Mouse (Mus musculus): Measurements from ENCODE around the gene Ets1.

DNA sequence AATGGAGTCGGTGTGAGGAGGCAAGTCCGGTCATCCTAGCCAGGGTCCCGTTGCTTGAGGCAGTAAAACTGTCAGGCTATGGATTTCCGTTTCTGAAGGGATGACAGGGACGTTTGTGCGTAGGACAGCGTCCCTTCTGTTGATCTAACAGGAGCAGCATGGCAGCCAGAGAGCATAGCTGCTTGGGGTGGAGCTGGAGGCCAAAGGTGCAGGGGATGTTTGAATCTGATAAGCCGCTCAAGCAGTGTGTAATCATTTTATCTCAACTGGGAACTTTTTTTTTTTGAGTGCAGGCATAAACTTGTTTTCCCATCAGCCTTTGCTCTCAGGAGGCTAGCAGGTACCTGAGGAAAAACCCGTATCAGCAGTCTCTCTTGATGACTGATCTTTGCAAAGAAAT is 95.8 kb downstream of the Ets1 start:
- no peak for TF ChIP-seq CTCF (IDR thresholded peaks at IDR 0.05; ENCODE audit: borderline replicate concordance, insufficient read depth, low read depth, low read length)
- TF ChIP-seq POLR2A (IDR thresholded peaks at IDR 0.05; ENCODE audit: borderline replicate concordance, insufficient read depth, low read length): no peak

Measured in cerebellum, adult 2 months (tissue).